Mouse (Mus musculus): ENCODE results near the gene Cer1.

- TF ChIP-seq HCFC1 (IDR thresholded peaks at IDR 0.05; ENCODE audit: borderline replicate concordance, insufficient read depth, low read length) (no peak), CHD2 (IDR thresholded peaks at IDR 0.05; ENCODE audit: low read depth, low read length) (no peak), MAFK (IDR thresholded peaks at IDR 0.05; ENCODE audit: insufficient read depth, low read depth, low read length) (no peak)
Observed at GRCm38 (mm10) chr4:82915576-82915975, 30.6 kb upstream of the Cer1 start.

Measured in ES-E14 (cell line).